Mouse (Mus musculus) thymus, postnatal 4 days (tissue): ENCODE results near the gene 6430531B16Rik.
A peak's percentile ranks its signal among the peaks of the same experiment; 100 is the strongest.

ENCODE experiments used
- DNase-seq: peaks from one replicate; pipeline ENCODE4 v3.0.0; 2021

Gene 6430531B16Rik

DNA sequence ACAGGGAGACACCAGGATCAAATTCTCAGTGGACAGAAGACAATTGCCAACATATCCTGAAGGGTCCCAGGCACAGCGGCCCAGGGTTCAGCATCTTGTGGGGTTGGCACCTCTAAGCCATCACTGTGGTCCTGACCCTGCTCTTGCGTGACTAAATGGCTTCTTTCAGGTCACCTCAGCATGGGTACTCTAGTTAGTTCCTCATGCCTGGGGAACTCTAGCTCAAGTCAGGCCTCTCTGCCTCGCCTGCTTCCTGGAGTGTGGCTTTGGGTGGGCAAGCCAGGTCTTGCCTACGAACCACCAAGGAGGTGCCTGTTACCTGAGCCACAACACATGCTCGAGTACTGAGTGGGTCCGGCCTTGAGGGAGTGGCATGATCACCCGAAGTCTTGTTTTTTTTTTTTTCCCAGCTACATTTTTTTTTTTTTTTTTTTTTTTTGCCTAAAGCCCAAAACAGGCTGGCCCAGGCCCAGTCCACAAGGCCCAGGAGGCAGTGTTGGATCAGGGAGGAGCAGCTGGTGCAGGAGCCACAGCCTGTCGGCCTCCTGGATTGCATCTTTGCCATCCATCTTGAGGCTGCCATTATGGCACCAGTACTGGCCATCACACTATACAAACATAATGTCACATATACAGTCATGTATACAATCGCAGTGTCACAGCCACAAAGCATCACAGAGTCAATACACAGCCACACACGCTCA, 8.2 kb downstream of the 6430531B16Rik start:
- no peak for DNase-seq

DNA sequence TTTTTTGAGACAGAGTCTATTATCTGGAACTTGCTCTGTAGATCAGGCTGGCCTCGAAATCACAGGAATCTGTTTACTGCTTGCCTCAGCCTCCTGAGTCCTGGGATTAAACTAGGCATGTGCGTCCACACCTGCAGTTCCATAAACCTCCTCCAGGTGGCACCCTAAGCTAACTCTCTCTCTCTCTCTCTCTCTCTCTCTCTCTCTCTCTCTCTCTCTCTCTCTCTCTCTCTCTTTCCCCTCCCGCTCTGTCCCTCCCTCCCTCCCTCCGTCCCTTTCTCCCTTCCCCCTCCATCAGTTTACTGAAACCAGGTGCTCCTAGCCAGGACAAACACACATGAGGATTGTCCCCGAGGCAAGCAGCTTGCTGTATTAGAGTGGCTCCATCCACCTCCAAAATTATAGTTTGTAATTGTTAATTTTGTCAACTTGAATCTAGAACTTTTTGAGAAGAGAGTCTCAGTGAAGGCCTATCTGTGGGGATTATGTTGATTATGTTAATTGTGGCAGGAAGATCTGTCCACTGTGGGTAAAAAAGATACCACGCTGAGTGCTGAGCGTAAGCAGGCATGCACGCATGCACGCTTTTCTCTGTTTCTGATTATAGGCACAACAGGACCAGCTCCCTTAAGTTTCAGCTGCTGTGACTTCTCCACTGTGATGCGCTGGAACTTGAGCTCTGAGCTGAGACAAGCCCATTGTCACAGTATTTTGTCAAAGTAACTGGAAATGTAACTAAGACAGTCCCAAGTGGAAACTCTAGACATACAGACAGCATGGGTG, 9.0 kb downstream of the 6430531B16Rik start:
- DNase-seq = peak; percentile 88

DNA sequence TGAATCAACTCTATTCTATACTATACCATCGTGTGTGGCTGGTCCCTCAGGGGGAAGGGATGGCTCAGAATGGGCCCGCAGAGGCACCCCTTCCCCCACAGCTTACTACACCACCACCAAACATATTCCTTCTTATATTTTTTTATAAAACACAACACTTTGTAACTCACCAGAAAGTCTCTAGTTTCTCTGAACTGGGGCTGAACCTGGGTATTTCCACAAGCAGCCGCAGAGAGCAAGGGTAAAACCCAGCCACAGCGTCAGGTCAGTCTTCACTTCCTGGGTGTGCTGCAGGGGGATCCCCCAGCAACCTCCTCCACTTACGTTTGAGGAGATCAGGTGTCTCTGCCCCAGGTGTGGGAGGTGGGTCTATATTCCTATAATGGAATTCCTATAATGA, 10.1 kb downstream of the 6430531B16Rik start:
- DNase-seq = no peak

DNA sequence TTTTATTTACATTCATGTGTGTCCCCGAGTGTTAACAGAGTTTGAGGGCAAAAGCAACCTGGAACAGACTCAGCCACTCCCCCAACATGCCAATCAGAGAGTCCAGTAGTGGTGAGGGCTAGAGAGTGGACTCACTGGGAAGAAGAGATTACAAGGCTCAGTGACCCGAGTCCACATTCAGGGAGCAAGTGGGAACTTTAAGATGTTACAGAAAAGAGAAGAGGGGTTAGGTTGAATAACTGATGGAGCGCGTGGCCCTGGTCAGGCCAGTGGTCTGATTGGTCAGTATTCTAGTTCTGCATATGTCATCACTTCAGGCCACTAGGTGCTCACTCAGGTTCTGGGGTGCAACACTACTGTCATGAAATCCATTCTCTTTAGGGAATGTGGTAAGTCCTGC, 11.4 kb downstream of the 6430531B16Rik start:
- DNase-seq = no peak

GRCm38 (mm10) chr7:139963814-139964213, 14.7 kb downstream of the 6430531B16Rik start:
- no peak for DNase-seq

DNA sequence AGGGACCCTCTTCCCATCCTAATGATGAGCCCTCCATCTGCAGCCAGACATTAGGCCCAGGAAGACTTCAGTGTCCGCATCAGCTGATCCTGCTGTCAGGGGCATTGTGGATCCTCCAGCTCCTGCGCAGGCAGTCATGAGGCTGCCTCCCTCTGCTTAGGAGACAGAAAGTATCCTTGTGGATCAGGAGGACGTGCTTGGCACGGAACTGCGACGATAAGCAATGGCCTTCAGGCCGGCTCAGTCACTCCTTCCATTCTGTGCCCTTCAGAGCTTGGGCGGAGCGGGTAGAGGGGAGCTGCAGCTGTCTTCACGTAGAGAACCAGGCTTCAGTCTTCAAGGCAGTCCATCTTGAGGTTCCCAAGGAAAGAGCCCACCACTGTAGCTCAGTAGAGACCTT, 17.4 kb downstream of the 6430531B16Rik start:
- no peak for DNase-seq

- DNase-seq = no peak
Observed at GRCm38 (mm10) chr7:139957958-139958357, 20.6 kb downstream of the 6430531B16Rik start.

GRCm38 (mm10) chr7:139957437-139957836, 21.1 kb downstream of the 6430531B16Rik start:
- DNase-seq = no peak

- DNase-seq = no peak
Observed at GRCm38 (mm10) chr7:139956658-139957057, 21.9 kb downstream of the 6430531B16Rik start.

DNA sequence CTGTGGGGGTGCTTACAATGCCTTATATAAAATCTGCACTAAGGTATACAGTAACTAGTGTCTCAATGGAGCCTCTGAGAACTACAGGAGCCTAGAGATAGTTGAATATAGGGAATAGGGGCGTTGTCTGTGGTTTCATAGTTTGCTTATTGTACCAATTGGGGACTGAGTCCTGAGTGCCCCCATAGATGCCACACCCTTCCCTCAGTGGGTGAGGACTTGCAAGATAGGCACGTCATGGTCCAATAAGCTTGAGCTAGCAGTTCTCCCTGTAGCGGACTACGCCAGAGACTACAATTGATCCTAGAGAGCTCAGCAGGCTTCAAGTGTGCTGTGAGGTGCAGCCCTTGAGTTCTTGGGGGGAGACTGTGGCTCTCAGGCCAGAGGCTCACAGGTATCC, 23.1 kb downstream of the 6430531B16Rik start:
- no peak for DNase-seq

GRCm38 (mm10) chr7:139951991-139952633, 26.4 kb downstream of the 6430531B16Rik start:
- no peak for DNase-seq

DNA sequence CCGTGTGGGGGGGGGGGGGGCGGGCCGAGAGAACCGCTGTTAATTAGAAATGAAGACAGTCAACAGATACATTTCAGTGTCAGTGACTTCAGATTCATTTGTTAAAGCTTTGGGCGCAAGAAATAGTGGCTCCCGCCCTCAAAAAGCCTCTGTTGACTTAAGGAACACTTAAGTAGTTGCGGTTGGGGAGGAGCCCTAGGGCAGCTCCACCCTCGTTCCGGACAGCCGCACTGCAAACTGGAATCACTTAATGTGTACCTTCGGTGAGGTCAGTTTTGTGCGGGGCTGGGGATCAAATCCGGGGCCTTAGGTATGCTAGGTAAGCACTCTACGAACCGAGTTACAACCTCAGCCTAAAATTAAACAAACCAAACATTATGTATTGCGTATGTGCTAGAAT, 27.5 kb downstream of the 6430531B16Rik start:
- DNase-seq = no peak

DNA sequence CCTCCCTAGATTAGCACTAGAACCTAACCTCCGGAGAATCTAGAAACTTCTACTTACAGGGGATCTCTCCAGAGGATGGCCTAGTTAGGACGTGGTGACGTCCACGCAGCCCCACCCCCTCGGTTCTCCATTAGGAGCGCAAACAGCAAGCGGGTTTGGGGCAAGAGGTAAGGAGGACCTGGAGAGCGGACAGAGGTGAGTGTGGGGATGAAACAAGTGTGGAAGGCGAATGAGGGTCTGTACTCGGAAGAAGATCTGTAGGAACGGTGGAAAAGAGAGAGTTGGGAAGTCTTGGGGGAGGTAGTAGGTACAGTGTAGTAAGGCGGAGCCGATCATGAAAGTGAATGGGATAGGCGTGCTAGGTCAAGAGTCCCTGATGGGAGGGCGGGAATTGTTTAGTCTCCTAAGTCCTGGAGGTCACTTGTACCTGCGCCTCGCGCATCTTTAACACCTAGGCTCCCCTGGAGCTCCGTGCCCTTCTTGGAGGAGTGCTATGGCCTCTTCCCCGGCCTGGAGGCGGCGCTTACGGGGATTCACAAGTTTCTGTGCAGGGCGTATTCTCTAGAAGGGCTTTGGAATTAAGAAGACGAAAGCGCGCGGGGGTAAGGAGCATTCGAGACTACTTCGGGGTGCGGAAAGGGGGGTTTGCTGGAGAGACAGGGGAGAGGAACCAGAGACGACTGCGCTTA, 28.1 kb downstream of the 6430531B16Rik start:
- peak; percentile 54 for DNase-seq

DNA sequence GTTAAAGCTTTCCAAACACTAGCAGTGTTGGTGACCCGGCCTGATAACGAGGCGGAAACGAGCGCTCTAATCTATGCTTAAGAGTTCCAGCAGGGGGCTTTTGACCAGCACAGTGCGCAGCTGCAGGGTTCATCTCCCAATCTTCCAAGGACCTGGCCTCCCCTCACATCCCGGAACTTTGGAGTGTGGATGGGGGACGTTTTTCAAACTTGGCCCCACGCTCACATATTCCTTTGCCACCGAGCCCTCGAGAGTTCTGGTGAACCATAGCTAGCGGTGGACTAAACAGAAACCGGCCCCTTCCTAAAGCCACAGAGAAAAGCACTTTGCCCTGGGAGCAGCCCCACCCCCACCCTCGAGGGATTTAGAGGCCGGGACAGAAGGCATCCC, 28.7 kb downstream of the 6430531B16Rik start:
- DNase-seq = peak; percentile 47

GRCm38 (mm10) chr7:139946032-139946431, 32.5 kb downstream of the 6430531B16Rik start:
- no peak for DNase-seq

GRCm38 (mm10) chr7:139945516-139945915, 33.0 kb downstream of the 6430531B16Rik start:
- DNase-seq = no peak

DNA sequence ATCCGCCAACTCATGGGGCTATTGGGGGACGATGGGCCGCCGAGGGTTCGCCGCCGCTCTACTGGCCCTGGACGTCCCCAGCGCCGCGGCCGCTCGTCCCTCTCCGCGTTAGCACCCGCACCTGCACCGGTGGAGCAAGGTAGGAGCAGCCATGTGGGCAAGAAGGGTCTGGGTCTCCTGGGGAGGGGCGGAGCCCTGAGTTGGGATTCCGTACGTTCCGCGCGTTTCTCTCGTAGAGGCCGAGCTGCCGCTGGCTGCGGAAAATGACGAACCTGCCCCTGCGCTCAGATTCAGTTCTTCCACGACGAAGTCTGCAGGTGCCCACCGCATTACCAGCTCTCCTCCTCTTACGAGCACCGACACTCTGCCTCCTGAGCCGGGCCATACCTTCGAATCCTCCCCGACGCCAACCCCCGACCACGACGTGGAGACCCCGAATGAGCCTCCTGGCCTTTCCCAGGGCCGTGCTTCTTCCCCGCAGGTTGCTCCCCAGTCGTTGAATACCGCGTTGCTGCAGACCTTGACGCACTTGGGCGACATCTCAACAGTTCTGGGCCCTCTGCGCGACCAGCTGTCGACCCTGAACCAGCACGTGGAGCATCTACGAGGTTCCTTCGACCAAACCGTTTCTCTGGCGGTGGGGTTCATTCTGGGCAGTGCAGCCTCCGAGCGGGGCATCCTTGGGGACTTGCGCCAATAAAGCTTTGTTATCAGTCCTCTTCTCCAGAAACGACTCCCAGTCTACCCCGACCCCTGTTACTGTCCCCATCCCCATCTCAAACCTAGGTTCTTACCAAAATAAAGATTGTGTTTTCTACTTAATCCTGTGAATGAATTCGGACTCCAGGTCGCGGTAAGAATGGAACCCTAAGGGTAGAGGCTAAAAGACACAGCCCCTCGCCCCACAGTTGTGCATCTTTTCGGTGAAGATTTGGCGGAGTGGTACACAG, 34.0 kb downstream of the 6430531B16Rik start:
- DNase-seq = peak; percentile 15

DNA sequence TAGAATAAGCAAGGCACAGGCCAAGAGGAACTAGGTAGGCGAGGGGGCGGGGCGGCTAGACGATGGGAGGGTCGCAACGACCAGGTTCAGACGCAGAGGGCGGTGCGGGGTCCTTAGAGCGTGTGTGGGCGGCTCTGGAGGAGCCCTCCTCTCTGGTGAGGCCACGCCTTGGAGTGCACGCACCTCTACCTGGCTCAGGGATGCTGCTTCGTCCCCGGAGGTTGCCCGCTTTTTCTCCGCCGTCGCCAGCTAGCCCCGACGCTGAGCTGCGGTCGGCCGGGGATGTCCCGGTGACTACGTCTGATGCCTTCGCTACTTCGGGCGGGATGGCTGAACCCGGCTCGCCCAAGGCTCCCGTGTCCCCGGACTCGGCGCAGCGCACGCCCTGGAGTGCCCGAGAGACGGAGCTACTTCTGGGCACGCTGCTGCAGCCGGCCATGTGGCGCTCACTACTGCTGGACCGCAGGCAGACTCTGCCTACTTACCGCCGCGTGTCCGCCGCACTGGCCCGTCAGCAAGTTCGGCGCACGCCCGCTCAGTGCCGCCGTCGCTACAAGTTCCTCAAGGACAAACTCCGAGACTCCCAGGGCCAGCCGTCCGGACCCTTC, 34.8 kb downstream of the 6430531B16Rik start, which contains the start of gene Utf1:
TSS of gene Utf1 (plus strand) at position 116 of the 608 bp plus-strand sequence.
- DNase-seq = peak; percentile 58

DNA sequence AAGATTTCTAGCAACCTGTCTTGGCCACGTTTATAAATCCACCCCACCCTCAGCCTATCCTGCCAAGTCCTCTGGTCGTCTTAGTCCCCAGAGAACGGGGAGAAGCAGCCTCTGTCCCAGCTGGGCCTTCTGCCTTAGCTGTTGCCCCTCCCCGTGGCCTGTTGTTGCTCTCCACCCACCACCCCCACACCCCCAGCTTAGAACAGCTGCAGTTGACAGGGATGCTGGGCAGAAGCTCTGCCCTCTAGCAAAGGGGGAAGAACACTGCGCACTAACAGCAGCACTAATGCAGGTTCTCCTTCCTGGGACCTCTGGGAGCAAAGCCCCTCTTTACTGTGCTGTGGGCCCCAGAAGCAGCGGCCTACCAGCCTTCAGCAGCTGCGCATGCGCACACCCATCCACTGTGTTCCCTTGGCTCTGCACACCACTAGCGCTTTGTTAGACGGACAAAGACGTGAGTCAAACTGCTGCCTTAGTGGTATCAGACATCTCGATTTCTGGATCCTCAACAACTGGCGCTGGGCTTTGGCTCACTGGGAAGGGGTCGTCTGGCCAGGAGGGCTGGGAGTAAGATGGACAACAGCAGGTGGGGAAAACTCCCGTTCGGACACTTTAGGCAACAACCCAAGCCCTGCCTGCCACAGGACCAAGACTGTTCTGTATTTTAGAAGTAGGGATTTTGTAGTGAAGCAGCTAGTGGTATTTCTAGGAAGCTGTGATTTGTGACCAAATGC, 37.9 kb downstream of the 6430531B16Rik start:
- DNase-seq = no peak

DNA sequence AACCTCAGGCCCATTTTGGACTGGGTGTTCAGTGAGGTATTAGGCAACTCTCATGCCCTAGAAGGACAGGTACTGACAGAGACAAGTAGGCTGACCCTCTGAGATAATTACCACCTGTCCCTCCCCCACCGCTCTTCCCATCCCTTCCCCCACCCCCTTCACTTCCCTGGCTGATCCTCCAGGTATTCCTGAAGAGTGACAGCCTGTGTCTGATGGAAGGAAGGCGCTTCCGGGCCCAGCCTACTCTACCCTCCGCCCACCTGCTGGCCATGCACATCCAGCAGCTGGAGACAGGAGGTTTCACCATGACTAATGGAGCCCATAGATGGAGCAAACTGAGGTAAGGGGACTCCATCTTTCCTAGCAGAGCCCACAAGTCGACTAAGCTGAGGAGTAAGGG, 40.7 kb downstream of the 6430531B16Rik start:
- DNase-seq = no peak

- no peak for DNase-seq
Observed at GRCm38 (mm10) chr7:139937138-139937537, 41.4 kb downstream of the 6430531B16Rik start.
